8 mouse cellular contexts compared by ENCODE assay signal in genomic region chr11:84179954-84180598, GRCm38 (mm10). TPM values are rescaled to one million over a fixed set of nuclear protein-coding genes. Genes with fewer than 3 reads are reported as not detected.
DNase-seq lines count a peak whose midpoint lies in the region; ATAC-seq and TF ChIP-seq lines count a peak whose summit lies in the region.

No protein-coding gene starts in this region.

- peak; percentile 50 for TF ChIP-seq CTCF in midbrain, postnatal 0 days (IDR thresholded peaks at IDR 0.05)

- WGBS in embryonic facial prominence, embryonic 12.5 days, result under 1% methylated on average over 44 of the region's 44 CpGs
- WGBS in heart, embryonic 10.5 days, result under 1% methylated on average over 43 of the region's 44 CpGs
- WGBS in kidney, embryonic 14.5 days, result under 1% methylated on average over 43 of the region's 44 CpGs
- WGBS in limb, embryonic 15.5 days, result under 1% methylated on average over 43 of the region's 44 CpGs
- under 1% methylated on average over 42 of the region's 44 CpGs for WGBS in midbrain, postnatal 0 days

- peak; percentile 48; the same call in 1 of the 2 replicates for ATAC-seq in embryonic facial prominence, embryonic 12.5 days (ENCODE audit: insufficient number of reproducible peaks, insufficient read depth, low FRiP score, low TSS enrichment)
- ATAC-seq in kidney, embryonic 14.5 days (ENCODE audit: low FRiP score, low TSS enrichment), result peak; percentile 68
- peak; percentile 35; the same call in 1 of the 2 replicates for ATAC-seq in limb, embryonic 15.5 days (ENCODE audit: insufficient number of reproducible peaks, low FRiP score, low TSS enrichment, low read depth)
- peak; percentile 71 for ATAC-seq in midbrain, postnatal 0 days (ENCODE audit: low FRiP score)

- peak overlapping the region; percentile 79 for H3K9ac ChIP-seq in embryonic facial prominence, embryonic 12.5 days
- H3K9ac ChIP-seq in kidney, embryonic 14.5 days (ENCODE audit: low read depth, low read length), result peak overlapping the region; percentile 70
- peak overlapping the region; percentile 61 for H3K9ac ChIP-seq in limb, embryonic 15.5 days
- H3K9ac ChIP-seq in midbrain, postnatal 0 days (replicated peaks; ENCODE audit: low read length, poor library complexity, severe bottlenecking), result peak overlapping the region; percentile 77

- H3K4me3 ChIP-seq in embryonic facial prominence, embryonic 12.5 days, result peak overlapping the region; percentile 77
- peak overlapping the region; percentile 87 for H3K4me3 ChIP-seq in heart, embryonic 10.5 days
- H3K4me3 ChIP-seq in kidney, embryonic 14.5 days (ENCODE audit: low read length), result peak overlapping the region; percentile 62
- H3K4me3 ChIP-seq in limb, embryonic 15.5 days, result peak overlapping the region; percentile 73
- H3K4me3 ChIP-seq in midbrain, postnatal 0 days (ENCODE audit: low read depth, low read length), result peak overlapping the region; percentile 87

- peak overlapping the region; percentile 71 for H3K4me2 ChIP-seq in embryonic facial prominence, embryonic 12.5 days (replicated peaks)
- H3K4me2 ChIP-seq in kidney, embryonic 14.5 days (replicated peaks; ENCODE audit: low read depth, low read length), result peak overlapping the region; percentile 60
- peak overlapping the region; percentile 72 for H3K4me2 ChIP-seq in limb, embryonic 15.5 days
- peak overlapping the region; percentile 77 for H3K4me2 ChIP-seq in midbrain, postnatal 0 days (ENCODE audit: low read depth, low read length, poor library complexity, severe bottlenecking)

- H3K27me3 ChIP-seq in embryonic facial prominence, embryonic 12.5 days, result no peaks in the 10 kb centered on the region
- H3K27me3 ChIP-seq in heart, embryonic 10.5 days (ENCODE audit: insufficient read depth, poor library complexity, severe bottlenecking), result no peaks in the 10 kb centered on the region
- H3K27me3 ChIP-seq in kidney, embryonic 14.5 days (ENCODE audit: control insufficient read depth, insufficient read depth, low read length), result no peaks in the 10 kb centered on the region
- no peaks in the 10 kb centered on the region for H3K27me3 ChIP-seq in limb, embryonic 15.5 days
- no peaks in the 10 kb centered on the region for H3K27me3 ChIP-seq in midbrain, postnatal 0 days (ENCODE audit: insufficient read depth, low read length)

- peak; percentile 67 for DNase-seq in gastrocnemius, adult 18-20 months (ENCODE audit: low spot score)
- no peak for DNase-seq in gastrocnemius, postnatal 25 days
- DNase-seq in heart, embryonic 10.5 days (ENCODE audit: low spot score), result peak; percentile 91
- DNase-seq in midbrain, postnatal 0 days (ENCODE audit: low spot score), result peak; percentile 74
- peak; percentile 29 to 32 for DNase-seq in spleen, postnatal 14 days (ENCODE audit: low spot score in 2 of 2)

- H3K4me1 ChIP-seq in embryonic facial prominence, embryonic 12.5 days, result 0 out of 2 replicates have a peak, but pooled peaks cover 14% of the 10 kb centered on the region
- H3K4me1 ChIP-seq in heart, embryonic 10.5 days, result peaks cover 20% of the 10 kb centered on the region
- peaks cover 14% of the 10 kb centered on the region for H3K4me1 ChIP-seq in kidney, embryonic 14.5 days (ENCODE audit: control insufficient read depth, insufficient read depth, low read length)
- H3K4me1 ChIP-seq in limb, embryonic 15.5 days, result peaks cover 14% of the 10 kb centered on the region
- H3K4me1 ChIP-seq in midbrain, postnatal 0 days (ENCODE audit: insufficient read depth, low read length), result peaks cover 3% of the 10 kb centered on the region; the same call in 1 of the 2 replicates

- H3K36me3 ChIP-seq in embryonic facial prominence, embryonic 12.5 days, result no peaks in the 10 kb centered on the region
- no peaks in the 10 kb centered on the region for H3K36me3 ChIP-seq in heart, embryonic 10.5 days
- H3K36me3 ChIP-seq in kidney, embryonic 14.5 days (ENCODE audit: control insufficient read depth, insufficient read depth, low read length), result no peaks in the 10 kb centered on the region
- no peaks in the 10 kb centered on the region for H3K36me3 ChIP-seq in limb, embryonic 15.5 days
- no peaks in the 10 kb centered on the region for H3K36me3 ChIP-seq in midbrain, postnatal 0 days (ENCODE audit: insufficient read depth, low read length)

- H3K27ac ChIP-seq in embryonic facial prominence, embryonic 12.5 days, result peak overlapping the region; percentile 93
- peak overlapping the region; percentile 94 for H3K27ac ChIP-seq in heart, embryonic 10.5 days
- H3K27ac ChIP-seq in kidney, embryonic 14.5 days (ENCODE audit: low read depth, low read length), result peak overlapping the region; percentile 83
- H3K27ac ChIP-seq in limb, embryonic 15.5 days, result peak overlapping the region; percentile 90
- H3K27ac ChIP-seq in midbrain, postnatal 0 days (ENCODE audit: low read depth, low read length), result peak overlapping the region; percentile 84

- H3K9me3 ChIP-seq in embryonic facial prominence, embryonic 12.5 days, result no peaks in the 10 kb centered on the region
- no peaks in the 10 kb centered on the region for H3K9me3 ChIP-seq in heart, embryonic 10.5 days
- H3K9me3 ChIP-seq in kidney, embryonic 14.5 days (ENCODE audit: control insufficient read depth, low read length), result no peaks in the 10 kb centered on the region
- H3K9me3 ChIP-seq in limb, embryonic 15.5 days, result no peaks in the 10 kb centered on the region
- no peaks in the 10 kb centered on the region for H3K9me3 ChIP-seq in midbrain, postnatal 0 days (ENCODE audit: low read length)

RNA-seq across cellular contexts. Expression of gene Gm11437, which starts 12.8 kb away (rescaled TPM):
- total RNA-seq in gastrocnemius, adult 18-20 months (2021), result not detected
- not detected for total RNA-seq in gastrocnemius, postnatal 25 days (2021)
- polyA plus RNA-seq in embryonic facial prominence, embryonic 12.5 days (2016; fragmentation: Nextera tagmentation; extraction: Ambion mirVana), result not detected in 2 replicates
- polyA plus RNA-seq in heart, embryonic 10.5 days (2016; fragmentation: Nextera tagmentation; extraction: Ambion mirVana), result not detected in 2 replicates
- polyA plus RNA-seq in kidney, embryonic 14.5 days (2014; fragmentation: Nextera tagmentation; extraction: Ambion mirVana), result not detected in 2 replicates
- not detected in 2 replicates for polyA plus RNA-seq in limb, embryonic 15.5 days (2015; fragmentation: Nextera tagmentation; extraction: Ambion mirVana)
- not detected in 2 replicates for total RNA-seq in midbrain, postnatal 0 days (2014; rRNA removed)
- 0.16 TPM in 1 of 2 replicates, not detected in the other for polyA plus RNA-seq in midbrain, postnatal 0 days (2015; fragmentation: Nextera tagmentation; extraction: Ambion mirVana)

RNA-seq across cellular contexts. Expression of gene Acaca, which starts 50.6 kb away (rescaled TPM):
- 10 to 100 TPM; 11.4 to 17.3 TPM for total RNA-seq in gastrocnemius, adult 18-20 months (2021)
- total RNA-seq in gastrocnemius, postnatal 25 days (2021), result 10 to 100 TPM; 13.4 to 20.3 TPM
- 24.8 and 26.4 TPM in 2 replicates for polyA plus RNA-seq in embryonic facial prominence, embryonic 12.5 days (2016; fragmentation: Nextera tagmentation; extraction: Ambion mirVana)
- polyA plus RNA-seq in heart, embryonic 10.5 days (2016; fragmentation: Nextera tagmentation; extraction: Ambion mirVana), result 13.3 and 14.9 TPM in 2 replicates
- polyA plus RNA-seq in kidney, embryonic 14.5 days (2014; fragmentation: Nextera tagmentation; extraction: Ambion mirVana), result 11.9 and 18.1 TPM in 2 replicates
- polyA plus RNA-seq in limb, embryonic 15.5 days (2015; fragmentation: Nextera tagmentation; extraction: Ambion mirVana), result 12.4 and 13.0 TPM in 2 replicates
- 123 and 139 TPM in 2 replicates for total RNA-seq in midbrain, postnatal 0 days (2014; rRNA removed)
- 17.2 and 19.3 TPM in 2 replicates for polyA plus RNA-seq in midbrain, postnatal 0 days (2015; fragmentation: Nextera tagmentation; extraction: Ambion mirVana)

RNA-seq across cellular contexts. Expression of gene Tada2a, which starts 50.7 kb away (rescaled TPM):
- total RNA-seq in gastrocnemius, adult 18-20 months (2021), result 10 to 100 TPM; 11.4 to 12.5 TPM
- 1 to 10 TPM; 8.0 to 8.7 TPM for total RNA-seq in gastrocnemius, postnatal 25 days (2021)
- polyA plus RNA-seq in embryonic facial prominence, embryonic 12.5 days (2016; fragmentation: Nextera tagmentation; extraction: Ambion mirVana), result 42.8 and 43.2 TPM in 2 replicates
- polyA plus RNA-seq in heart, embryonic 10.5 days (2016; fragmentation: Nextera tagmentation; extraction: Ambion mirVana), result 24.7 and 31.4 TPM in 2 replicates
- polyA plus RNA-seq in kidney, embryonic 14.5 days (2014; fragmentation: Nextera tagmentation; extraction: Ambion mirVana), result 31.1 and 35.7 TPM in 2 replicates
- 30.0 and 32.8 TPM in 2 replicates for polyA plus RNA-seq in limb, embryonic 15.5 days (2015; fragmentation: Nextera tagmentation; extraction: Ambion mirVana)
- total RNA-seq in midbrain, postnatal 0 days (2014; rRNA removed), result 20.3 and 21.4 TPM in 2 replicates
- 25.8 and 25.9 TPM in 2 replicates for polyA plus RNA-seq in midbrain, postnatal 0 days (2015; fragmentation: Nextera tagmentation; extraction: Ambion mirVana)
